Mouse (Mus musculus): ENCODE measurements around the gene Dzank1. TPM values are rescaled to one million over a fixed set of nuclear protein-coding genes. Genes with fewer than 3 reads are reported as not detected.

The Dzank1 gene
- polyA plus RNA-seq (2012; rRNA removed): 0.27 and 0.40 TPM in 2 replicates

GRCm38 (mm10) chr2:144526981-144527820, at the start of gene Dzank1, which contains the start of gene Polr3f:
TSS of gene Dzank1 (minus strand) at chr2:144527414.
TSS of gene Polr3f (plus strand) at chr2:144527718.
- TF ChIP-seq CTCF (IDR thresholded peaks at IDR 0.05; ENCODE audit: borderline replicate concordance, control insufficient read depth, extremely low read depth, insufficient read depth, low read length, poor library complexity): no peak
- TF ChIP-seq POLR2A (IDR thresholded peaks at IDR 0.05; ENCODE audit: control insufficient read depth, extremely low read depth, insufficient read depth, low read length, poor library complexity): peak; percentile 33; the same call in 1 of the 2 replicates
- 1% methylated on average over 56 of the region's 56 CpGs for WGBS

DNA sequence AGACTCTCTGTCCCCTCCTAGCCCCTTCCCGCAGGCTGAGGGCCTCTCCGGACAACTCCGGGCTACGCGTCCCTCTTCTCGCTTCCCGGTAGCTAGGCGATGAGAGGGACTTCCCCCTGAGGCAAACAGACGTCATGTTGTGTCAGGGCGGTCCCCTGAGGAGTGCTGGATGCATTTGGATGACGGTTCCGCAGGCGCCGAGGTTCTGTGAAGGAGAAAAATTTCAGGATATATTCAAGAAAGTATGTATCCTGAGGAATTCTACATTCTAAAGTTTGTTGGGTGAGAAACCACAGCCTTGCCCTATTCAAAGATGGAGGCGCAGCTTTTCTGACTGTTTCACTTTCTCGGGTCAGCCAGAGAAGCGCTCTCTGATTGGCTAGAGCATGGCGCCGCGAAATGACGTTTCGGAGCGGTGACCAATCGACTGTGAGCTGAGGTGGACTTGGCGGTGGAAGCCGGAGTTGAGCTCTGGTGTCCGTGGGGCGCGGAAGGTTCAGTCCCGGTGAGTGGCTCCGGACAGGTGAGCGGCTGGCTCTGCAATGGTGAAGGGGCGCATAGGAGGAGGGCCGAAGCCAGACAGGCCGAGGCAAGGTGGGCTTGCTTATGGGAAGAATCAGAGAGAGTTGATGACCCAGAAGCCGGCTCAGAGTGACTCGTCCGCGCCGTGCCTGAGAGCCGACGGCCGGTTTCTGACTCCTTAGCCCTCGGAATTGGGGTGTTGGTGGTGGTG, 28.8 kb upstream of the Dzank1 start, which contains the start of gene Sec23b:
Sec23b (plus strand) TSS at position 410 of the 733 bp plus-strand sequence.
- H3K27me3 ChIP-seq (ENCODE audit: control insufficient read depth, insufficient read depth, low read length): no peaks in the 10 kb centered on the region
- peak; percentile 96 for DNase-seq
- peak within 1 kb of the TSS; percentile 95 for H3K4me3 ChIP-seq (ENCODE audit: control insufficient read depth, insufficient read depth, low read length)
- under 1% methylated on average over 44 of the region's 44 CpGs for WGBS
- no peaks in the 10 kb centered on the region for H3K4me1 ChIP-seq (replicated peaks; ENCODE audit: control insufficient read depth, insufficient read depth, low read length)
- no peaks in the 10 kb centered on the region for H3K36me3 ChIP-seq (ENCODE audit: control insufficient read depth, insufficient read depth, low read length)
- TF ChIP-seq CTCF (IDR thresholded peaks at IDR 0.05; ENCODE audit: borderline replicate concordance, control insufficient read depth, extremely low read depth, insufficient read depth, low read length, poor library complexity): 0 out of 2 replicates have a peak, but pooled peaks have one; percentile 37
- 0 out of 2 replicates have a peak, but pooled peaks have one; percentile 10 for TF ChIP-seq POLR2A (IDR thresholded peaks at IDR 0.05; ENCODE audit: control insufficient read depth, extremely low read depth, insufficient read depth, low read length, poor library complexity)
- H3K27ac ChIP-seq (ENCODE audit: control insufficient read depth, insufficient read depth, low read length): peak within 1 kb of the TSS; percentile 70

More at GRCm38 (mm10) chr2:144526981-144527820, at the start of gene Dzank1, which contains the start of gene Polr3f:
- Histone ChIP-seq H3K27ac (ENCODE audit: control insufficient read depth, insufficient read depth, low read length) (peak within 1 kb of the TSS; percentile 51; the same call in 1 of the 2 replicates), H3K4me3 (ENCODE audit: control insufficient read depth, insufficient read depth, low read length) (peak within 1 kb of the TSS; percentile 88), H3K27me3 (ENCODE audit: control insufficient read depth, insufficient read depth, low read length) (no peaks in the 10 kb centered on the region), H3K36me3 (ENCODE audit: control insufficient read depth, insufficient read depth, low read length) (0 out of 2 replicates have a peak, but pooled peaks cover 4% of the 10 kb centered on the region), H3K4me1 (replicated peaks; ENCODE audit: control insufficient read depth, insufficient read depth, low read length) (peaks cover 9% of the 10 kb centered on the region)
- DNase-seq: peak; percentile 97

GRCm38 (mm10) chr2:144555286-144555819, 28.1 kb upstream of the Dzank1 start:
- WGBS: 2% methylated on average over 14 of the region's 14 CpGs
- no peak for DNase-seq

GRCm38 (mm10) chr2:144553905-144554304, 26.7 kb upstream of the Dzank1 start:
- no peak for DNase-seq
- no peak overlapping the region for H3K4me3 ChIP-seq (ENCODE audit: control insufficient read depth, insufficient read depth, low read length)
- 98% methylated on average over 3 of the region's 3 CpGs for WGBS
- TF ChIP-seq POLR2A (IDR thresholded peaks at IDR 0.05; ENCODE audit: control insufficient read depth, extremely low read depth, insufficient read depth, low read length, poor library complexity): no peak
- no peak for TF ChIP-seq CTCF (IDR thresholded peaks at IDR 0.05; ENCODE audit: borderline replicate concordance, control insufficient read depth, extremely low read depth, insufficient read depth, low read length, poor library complexity)
- H3K4me1 ChIP-seq (replicated peaks; ENCODE audit: control insufficient read depth, insufficient read depth, low read length): no peaks in the 10 kb centered on the region
- no peak overlapping the region for H3K27ac ChIP-seq (ENCODE audit: control insufficient read depth, insufficient read depth, low read length)
- no peaks in the 10 kb centered on the region for H3K27me3 ChIP-seq (ENCODE audit: control insufficient read depth, insufficient read depth, low read length)
- no peaks in the 10 kb centered on the region for H3K36me3 ChIP-seq (ENCODE audit: control insufficient read depth, insufficient read depth, low read length)

More at GRCm38 (mm10) chr2:144555286-144555819, 28.1 kb upstream of the Dzank1 start:
- no peaks in the 10 kb centered on the region for H3K27me3 ChIP-seq (ENCODE audit: control insufficient read depth, insufficient read depth, low read length)
- peak overlapping the region; percentile 95 for H3K4me3 ChIP-seq (ENCODE audit: control insufficient read depth, insufficient read depth, low read length)
- H3K36me3 ChIP-seq (ENCODE audit: control insufficient read depth, insufficient read depth, low read length): no peaks in the 10 kb centered on the region
- no peak for TF ChIP-seq POLR2A (IDR thresholded peaks at IDR 0.05; ENCODE audit: control insufficient read depth, extremely low read depth, insufficient read depth, low read length, poor library complexity)
- no peak for TF ChIP-seq CTCF (IDR thresholded peaks at IDR 0.05; ENCODE audit: borderline replicate concordance, control insufficient read depth, extremely low read depth, insufficient read depth, low read length, poor library complexity)
- H3K27ac ChIP-seq (ENCODE audit: control insufficient read depth, insufficient read depth, low read length): peak overlapping the region; percentile 70
- no peaks in the 10 kb centered on the region for H3K4me1 ChIP-seq (replicated peaks; ENCODE audit: control insufficient read depth, insufficient read depth, low read length)

DNA sequence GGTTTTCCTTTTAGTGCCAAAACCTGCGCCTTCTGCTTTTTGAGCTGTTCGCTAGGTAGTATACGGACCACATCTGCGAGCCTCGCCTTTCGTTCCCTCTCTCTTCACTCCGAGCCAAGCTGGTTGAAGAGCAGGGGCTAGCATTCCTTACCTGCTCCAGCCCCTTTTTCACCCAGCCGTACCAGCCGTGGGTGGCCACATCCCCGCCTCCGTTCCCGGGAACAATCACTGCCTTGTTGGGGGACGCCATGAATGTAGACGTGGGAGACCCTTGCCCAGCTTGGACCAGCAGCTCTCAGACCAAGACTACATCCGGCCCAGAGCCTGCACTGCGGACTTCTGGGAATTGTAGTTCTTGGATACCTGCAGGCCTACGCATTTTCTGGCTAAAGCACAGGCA, 23.3 kb upstream of the Dzank1 start, which contains the start of gene Rbbp9:
Rbbp9 (minus strand) TSS at position 341 of the 400 bp plus-strand sequence.
- peak within 1 kb of the TSS; percentile 53 for H3K4me3 ChIP-seq (ENCODE audit: control insufficient read depth, insufficient read depth, low read length)
- peak; percentile 59 for DNase-seq
- TF ChIP-seq CTCF (IDR thresholded peaks at IDR 0.05; ENCODE audit: borderline replicate concordance, control insufficient read depth, extremely low read depth, insufficient read depth, low read length, poor library complexity): no peak
- TF ChIP-seq POLR2A (IDR thresholded peaks at IDR 0.05; ENCODE audit: control insufficient read depth, extremely low read depth, insufficient read depth, low read length, poor library complexity): no peak
- no peaks in the 10 kb centered on the region for H3K36me3 ChIP-seq (ENCODE audit: control insufficient read depth, insufficient read depth, low read length)
- no peaks in the 10 kb centered on the region for H3K27me3 ChIP-seq (ENCODE audit: control insufficient read depth, insufficient read depth, low read length)
- 2% methylated on average over 17 of the region's 17 CpGs for WGBS
- no peaks in the 10 kb centered on the region for H3K4me1 ChIP-seq (replicated peaks; ENCODE audit: control insufficient read depth, insufficient read depth, low read length)
- H3K27ac ChIP-seq (ENCODE audit: control insufficient read depth, insufficient read depth, low read length): no peak within 1 kb of the TSS
